Mouse (Mus musculus) adrenal gland, adult 8-10 months (tissue): ENCODE data around the gene Rprd2. TPM values are rescaled to one million over a fixed set of nuclear protein-coding genes. Genes with fewer than 3 reads are reported as not detected.

Source experiments
- DNase-seq: peaks from one replicate; pipeline ENCODE4 v3.0.0; 2022
- microRNA-seq, 2 experiments: library from miRNA; unstranded; fragments of <30 nt; microRNA quantifications; one replicate each; pipeline ENCODE4 v1.2.0; 2022
- total RNA-seq, 4 experiments: library from RNA; stranded (reverse); gene quantifications; 2 replicates each; pipeline ENCODE4 v1.2.4; 2022

Gene Rprd2
- total RNA-seq, 4 experiments from 2014 or later = 57.2 to 70.5 (median 57.7) TPM

- DNase-seq = no peak
These were observed 83.5 kb downstream of the Rprd2 start for GRCm38 (mm10) chr3:95735071-95735670.

- peak; percentile 69 for DNase-seq
These were observed 84.5 kb downstream of the Rprd2 start for GRCm38 (mm10) chr3:95734092-95734702.

- peak; percentile 82 for DNase-seq
These were observed 85.7 kb downstream of the Rprd2 start for GRCm38 (mm10) chr3:95732744-95733521.

- no peak for DNase-seq
These were observed 86.4 kb downstream of the Rprd2 start for GRCm38 (mm10) chr3:95732297-95732696.

- DNase-seq = no peak
These were observed 86.9 kb downstream of the Rprd2 start for GRCm38 (mm10) chr3:95731802-95732201.

GRCm38 (mm10) chr3:95730431-95730830 is 88.2 kb downstream of the Rprd2 start:
- peak; percentile 55 for DNase-seq

GRCm38 (mm10) chr3:95728906-95729305 is 89.8 kb downstream of the Rprd2 start:
- DNase-seq = no peak

GRCm38 (mm10) chr3:95726696-95727358 is 91.8 kb downstream of the Rprd2 start:
- DNase-seq = no peak

GRCm38 (mm10) chr3:95725863-95726262 is 92.8 kb downstream of the Rprd2 start:
- no peak for DNase-seq

- DNase-seq = no peak
These were observed 96.3 kb downstream of the Rprd2 start for GRCm38 (mm10) chr3:95722386-95722785.

- DNase-seq = no peak
These were observed 100.5 kb downstream of the Rprd2 start for GRCm38 (mm10) chr3:95718153-95718552.

GRCm38 (mm10) chr3:95716075-95716474 is 102.6 kb downstream of the Rprd2 start:
- no peak for DNase-seq

Small RNAs within 50 kb of the gene (microRNA-seq; reads per million reads assigned to microRNA genes)
- 0.18 to 1.7 reads per million in 2 experiments for gene Mir7014

Other genes with a start within 250 kb of the Rprd2 start
- 10 to 100 TPM; 53.5 to 63.5 (median 61.5) TPM for gene Golph3l, start 229.9 kb downstream of the Rprd2 start, total RNA-seq
- gene Ensa, start 193.9 kb downstream of the Rprd2 start, total RNA-seq = 100 to 1,000 TPM; 102 to 141 (median 119) TPM
- gene Mcl1, start 160.1 kb downstream of the Rprd2 start, total RNA-seq = 100 to 1,000 TPM; 177 to 189 (median 179) TPM
- gene Adamtsl4, start 130.9 kb downstream of the Rprd2 start, total RNA-seq = 10 to 100 TPM in 1 of 4 experiments, 1 to 10 TPM in 3; 4.3 to 10.2 (median 6.4) TPM
- 100 to 1,000 TPM; 619 to 722 (median 665) TPM for gene Ecm1, start 79.3 kb downstream of the Rprd2 start, total RNA-seq
- gene Tars2, start 58.7 kb downstream of the Rprd2 start, total RNA-seq = 10 to 100 TPM; 62.2 to 74.5 (median 65.2) TPM
- gene Prpf3, start 37.0 kb upstream of the Rprd2 start, total RNA-seq = 10 to 100 TPM; 27.8 to 43.0 (median 35.6) TPM
- 100 to 1,000 TPM; 192 to 303 (median 226) TPM for gene Mrps21, start 52.7 kb upstream of the Rprd2 start, total RNA-seq
- 10 to 100 TPM in 1 of 4 experiments, 1 to 10 TPM in 3; 3.6 to 12.3 (median 5.9) TPM for gene Ciart, start 63.4 kb upstream of the Rprd2 start, total RNA-seq
- 10 to 100 TPM in 1 of 4 experiments, 1 to 10 TPM in 3; 8.0 to 10.5 (median 8.8) TPM for gene BC028528, start 73.1 kb upstream of the Rprd2 start, total RNA-seq
- gene Aph1a, start 75.1 kb upstream of the Rprd2 start, total RNA-seq = 100 to 1,000 TPM; 114 to 155 (median 121) TPM
- gene Car14, start 85.8 kb upstream of the Rprd2 start, total RNA-seq = 1 to 10 TPM in 1 of 4 experiments, under 1 TPM in 2, not detected in 1; 0.22 to 2.4 (median 0.55) TPM
- 10 to 100 TPM; 83.8 to 94.0 (median 88.4) TPM for gene Anp32e, start 110.4 kb upstream of the Rprd2 start, total RNA-seq
- 10 to 100 TPM; 16.8 to 33.6 (median 28.7) TPM for gene Plekho1, start 177.1 kb upstream of the Rprd2 start, total RNA-seq
- 10 to 100 TPM; 29.7 to 49.0 (median 34.9) TPM for gene Vps45, start 239.6 kb upstream of the Rprd2 start, total RNA-seq